Mouse (Mus musculus): Measurements from ENCODE around the gene Thegl. TPM values are rescaled to one million over a fixed set of nuclear protein-coding genes. Genes with fewer than 3 reads are reported as not detected.
"Not testable (repeated sequence)": the region's sequence is repeated elsewhere in the genome, so short reads cannot be mapped to it uniquely, and the experiment has no call there.

Gene Thegl
- polyA plus RNA-seq, 1 experiment from 2014 or later: 1.2 TPM

- under 1% methylated on average over 69 of the region's 69 CpGs for WGBS
- Histone ChIP-seq H3K4me2 (ENCODE audit: low read length) (peak overlapping the region; percentile 99), H3K27me3 (replicated peaks; ENCODE audit: control insufficient read depth, insufficient read depth, low read length) (no peaks in the 10 kb centered on the region), H3K27ac (ENCODE audit: low read depth) (peak overlapping the region; percentile 9; the same call in 1 of the 2 replicates), H3K4me3 (ENCODE audit: low read depth, low read length) (peak overlapping the region; percentile 50), H3K36me3 (ENCODE audit: control insufficient read depth, insufficient read depth, low read length) (no peaks in the 10 kb centered on the region), H3K4me1 (replicated peaks; ENCODE audit: control insufficient read depth, insufficient read depth, low read length) (peaks cover 3% of the 10 kb centered on the region; the same call in 1 of the 2 replicates), H3K9me3 (ENCODE audit: control insufficient read depth, low read length) (no peaks in the 10 kb centered on the region), H3K9ac (ENCODE audit: low read length) (peak overlapping the region; percentile 59)
- peak; percentile 92 for ATAC-seq (replicated peaks; ENCODE audit: low FRiP score, low TSS enrichment, low read depth)
- DNase-seq (ENCODE audit: low spot score): peak; percentile 83
These were observed 79.0 kb downstream of the Thegl start for GRCm38 (mm10) chr5:77094510-77095491.

DNA sequence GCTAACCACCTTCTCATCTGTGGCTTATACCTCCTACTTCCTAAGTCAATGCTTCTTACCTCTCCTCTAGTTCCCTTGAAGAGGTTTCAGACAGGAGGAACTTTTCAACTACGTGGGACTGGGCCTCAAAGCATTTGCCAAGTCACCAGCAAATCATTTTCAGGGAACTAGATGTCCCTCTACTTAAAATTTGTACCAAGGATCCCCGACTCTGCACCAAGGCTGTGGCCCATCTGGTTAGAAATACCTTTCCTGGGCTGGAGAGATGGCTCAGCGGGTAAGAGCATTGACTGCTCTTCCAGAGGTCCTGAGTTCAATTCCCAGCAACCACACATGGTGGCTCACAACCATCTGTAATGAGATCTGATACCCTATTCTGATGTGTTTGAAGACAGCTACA lies 80.4 kb downstream of the Thegl start:
- not testable (repeated sequence) for H3K9ac ChIP-seq (ENCODE audit: low read length); H3K4me2 ChIP-seq (ENCODE audit: low read length); H3K36me3 ChIP-seq (ENCODE audit: control insufficient read depth, insufficient read depth, low read length); H3K27ac ChIP-seq (ENCODE audit: low read depth); H3K9me3 ChIP-seq (ENCODE audit: control insufficient read depth, low read length); ATAC-seq (replicated peaks; ENCODE audit: low FRiP score, low TSS enrichment, low read depth); H3K27me3 ChIP-seq (replicated peaks; ENCODE audit: control insufficient read depth, insufficient read depth, low read length); DNase-seq (ENCODE audit: low spot score); H3K4me3 ChIP-seq (ENCODE audit: low read depth, low read length); H3K4me1 ChIP-seq (replicated peaks; ENCODE audit: control insufficient read depth, insufficient read depth, low read length)
- WGBS: 83% methylated on average over 3 of the region's 3 CpGs

GRCm38 (mm10) chr5:77097686-77098085 lies 81.9 kb downstream of the Thegl start:
- Histone ChIP-seq H3K4me3 (ENCODE audit: low read depth, low read length) (no peak overlapping the region), H3K27me3 (replicated peaks; ENCODE audit: control insufficient read depth, insufficient read depth, low read length) (no peaks in the 10 kb centered on the region), H3K9me3 (ENCODE audit: control insufficient read depth, low read length) (no peaks in the 10 kb centered on the region), H3K36me3 (ENCODE audit: control insufficient read depth, insufficient read depth, low read length) (no peaks in the 10 kb centered on the region), H3K4me2 (ENCODE audit: low read length) (no peak overlapping the region), H3K9ac (ENCODE audit: low read length) (no peak overlapping the region), H3K27ac (ENCODE audit: low read depth) (no peak overlapping the region), H3K4me1 (replicated peaks; ENCODE audit: control insufficient read depth, insufficient read depth, low read length) (peaks cover 3% of the 10 kb centered on the region; the same call in 1 of the 2 replicates)
- DNase-seq (ENCODE audit: low spot score): no peak
- WGBS: 56% methylated on average over 6 of the region's 6 CpGs
- no peak for ATAC-seq (replicated peaks; ENCODE audit: low FRiP score, low TSS enrichment, low read depth)

DNA sequence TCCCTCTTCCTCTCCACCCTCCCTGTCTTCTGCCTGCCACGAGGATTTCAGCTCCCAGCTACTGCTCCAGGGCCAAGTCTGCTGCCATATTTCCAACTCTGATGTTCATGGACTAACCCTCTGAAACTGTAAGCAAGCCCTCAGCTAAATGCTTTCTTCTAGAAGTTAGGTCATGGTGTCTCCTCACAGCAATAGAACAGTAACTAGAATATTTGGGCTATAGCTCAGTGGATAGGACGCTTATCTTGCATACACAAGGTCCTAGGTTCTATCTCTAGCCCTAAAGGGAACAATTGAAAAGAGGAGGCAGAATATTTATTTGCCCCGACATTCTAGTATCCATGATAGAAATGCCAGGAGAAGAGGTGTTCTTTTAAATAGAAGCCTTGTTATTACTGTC lies 83.1 kb downstream of the Thegl start:
- DNase-seq (ENCODE audit: low spot score): no peak
- Histone ChIP-seq H3K4me1 (replicated peaks; ENCODE audit: control insufficient read depth, insufficient read depth, low read length) (peaks cover 3% of the 10 kb centered on the region; the same call in 1 of the 2 replicates), H3K4me2 (ENCODE audit: low read length) (no peak overlapping the region), H3K27ac (ENCODE audit: low read depth) (no peak overlapping the region), H3K27me3 (replicated peaks; ENCODE audit: control insufficient read depth, insufficient read depth, low read length) (no peaks in the 10 kb centered on the region), H3K9me3 (ENCODE audit: control insufficient read depth, low read length) (no peaks in the 10 kb centered on the region), H3K9ac (ENCODE audit: low read length) (no peak overlapping the region), H3K36me3 (ENCODE audit: control insufficient read depth, insufficient read depth, low read length) (no peaks in the 10 kb centered on the region), H3K4me3 (ENCODE audit: low read depth, low read length) (no peak overlapping the region)
- 87% methylated on average over 3 of the region's 3 CpGs for WGBS
- no peak for ATAC-seq (replicated peaks; ENCODE audit: low FRiP score, low TSS enrichment, low read depth)

- Histone ChIP-seq H3K4me1 (replicated peaks; ENCODE audit: control insufficient read depth, insufficient read depth, low read length) (peaks cover 3% of the 10 kb centered on the region; the same call in 1 of the 2 replicates), H3K36me3 (ENCODE audit: control insufficient read depth, insufficient read depth, low read length) (no peaks in the 10 kb centered on the region), H3K27ac (ENCODE audit: low read depth) (no peak overlapping the region), H3K27me3 (replicated peaks; ENCODE audit: control insufficient read depth, insufficient read depth, low read length) (no peaks in the 10 kb centered on the region), H3K9ac (ENCODE audit: low read length) (no peak overlapping the region), H3K9me3 (ENCODE audit: control insufficient read depth, low read length) (no peaks in the 10 kb centered on the region), H3K4me3 (ENCODE audit: low read depth, low read length) (no peak overlapping the region), H3K4me2 (ENCODE audit: low read length) (no peak overlapping the region)
- 53% methylated on average over 11 of the region's 11 CpGs for WGBS
- no peak for DNase-seq (ENCODE audit: low spot score)
- no peak for ATAC-seq (replicated peaks; ENCODE audit: low FRiP score, low TSS enrichment, low read depth)
These were observed 83.6 kb downstream of the Thegl start for GRCm38 (mm10) chr5:77099317-77099996.

DNA sequence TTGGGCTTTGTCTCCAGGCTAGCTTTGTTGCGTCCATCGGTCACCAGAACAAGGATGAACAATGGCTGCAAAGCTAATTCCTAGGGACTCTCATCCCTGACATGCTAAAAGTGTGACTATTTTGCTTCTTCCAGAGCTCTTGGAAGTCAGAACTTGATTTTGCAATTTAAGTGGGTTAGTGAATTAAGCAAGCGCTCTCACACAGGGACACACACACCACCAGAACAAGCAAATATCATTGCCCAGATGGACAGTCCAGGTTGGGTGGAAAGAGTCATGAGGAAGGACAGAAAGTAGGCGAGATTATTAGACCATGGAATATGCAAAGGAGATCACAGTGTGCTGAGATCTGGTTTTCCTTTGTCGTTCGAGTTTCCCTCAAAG lies 84.2 kb downstream of the Thegl start:
- ATAC-seq (replicated peaks; ENCODE audit: low FRiP score, low TSS enrichment, low read depth) (no peak), DNase-seq (ENCODE audit: low spot score) (no peak)
- H3K9me3 ChIP-seq (ENCODE audit: control insufficient read depth, low read length): no peaks in the 10 kb centered on the region
- H3K27me3 ChIP-seq (replicated peaks; ENCODE audit: control insufficient read depth, insufficient read depth, low read length): no peaks in the 10 kb centered on the region
- 86% methylated on average over 6 of the region's 6 CpGs for WGBS
- H3K27ac ChIP-seq (ENCODE audit: low read depth): no peak overlapping the region
- H3K36me3 ChIP-seq (ENCODE audit: control insufficient read depth, insufficient read depth, low read length): no peaks in the 10 kb centered on the region
- no peak overlapping the region for H3K4me3 ChIP-seq (ENCODE audit: low read depth, low read length)
- no peak overlapping the region for H3K4me2 ChIP-seq (ENCODE audit: low read length)
- H3K9ac ChIP-seq (ENCODE audit: low read length): no peak overlapping the region
- peaks cover 3% of the 10 kb centered on the region; the same call in 1 of the 2 replicates for H3K4me1 ChIP-seq (replicated peaks; ENCODE audit: control insufficient read depth, insufficient read depth, low read length)

DNA sequence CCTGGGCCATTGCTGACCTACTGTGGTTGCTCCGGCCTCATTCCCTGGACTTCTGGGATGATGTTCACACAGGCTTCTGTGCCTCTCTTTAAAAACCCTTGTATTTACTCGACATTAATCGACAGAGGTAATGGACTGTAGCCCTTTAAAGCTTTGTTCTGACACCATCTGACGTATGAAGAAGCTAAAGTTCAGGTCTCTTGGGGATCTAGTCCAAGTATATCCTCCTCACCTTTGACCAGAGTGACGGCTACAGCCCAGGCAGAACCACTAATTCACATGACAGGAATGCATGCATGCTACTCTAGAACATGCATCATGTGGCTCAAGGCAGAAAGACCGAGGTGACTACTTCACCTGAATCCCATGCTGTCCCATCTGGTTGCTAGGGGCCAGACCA lies 84.9 kb downstream of the Thegl start:
- 84% methylated on average over 6 of the region's 6 CpGs for WGBS
- no peak overlapping the region for H3K27ac ChIP-seq (ENCODE audit: low read depth)
- no peak overlapping the region for H3K4me2 ChIP-seq (ENCODE audit: low read length)
- no peak overlapping the region for H3K4me3 ChIP-seq (ENCODE audit: low read depth, low read length)
- no peaks in the 10 kb centered on the region for H3K9me3 ChIP-seq (ENCODE audit: control insufficient read depth, low read length)
- no peaks in the 10 kb centered on the region for H3K36me3 ChIP-seq (ENCODE audit: control insufficient read depth, insufficient read depth, low read length)
- ATAC-seq (replicated peaks; ENCODE audit: low FRiP score, low TSS enrichment, low read depth) (no peak), DNase-seq (ENCODE audit: low spot score) (no peak)
- no peaks in the 10 kb centered on the region for H3K4me1 ChIP-seq (replicated peaks; ENCODE audit: control insufficient read depth, insufficient read depth, low read length)
- no peak overlapping the region for H3K9ac ChIP-seq (ENCODE audit: low read length)
- no peaks in the 10 kb centered on the region for H3K27me3 ChIP-seq (replicated peaks; ENCODE audit: control insufficient read depth, insufficient read depth, low read length)

- no peaks in the 10 kb centered on the region for H3K4me1 ChIP-seq (replicated peaks; ENCODE audit: control insufficient read depth, insufficient read depth, low read length)
- H3K4me3 ChIP-seq (ENCODE audit: low read depth, low read length): no peak overlapping the region
- DNase-seq (ENCODE audit: low spot score) (no peak), ATAC-seq (replicated peaks; ENCODE audit: low FRiP score, low TSS enrichment, low read depth) (no peak)
- H3K27me3 ChIP-seq (replicated peaks; ENCODE audit: control insufficient read depth, insufficient read depth, low read length): no peaks in the 10 kb centered on the region
- no peak overlapping the region for H3K9ac ChIP-seq (ENCODE audit: low read length)
- H3K36me3 ChIP-seq (ENCODE audit: control insufficient read depth, insufficient read depth, low read length): no peaks in the 10 kb centered on the region
- no peak overlapping the region for H3K27ac ChIP-seq (ENCODE audit: low read depth)
- WGBS: 85% methylated on average over 15 of the region's 15 CpGs
- H3K9me3 ChIP-seq (ENCODE audit: control insufficient read depth, low read length): no peaks in the 10 kb centered on the region
- H3K4me2 ChIP-seq (ENCODE audit: low read length): no peak overlapping the region
These were observed 86.9 kb downstream of the Thegl start for GRCm38 (mm10) chr5:77102522-77103365.

Measured in intestine, embryonic 14.5 days (tissue).